Mouse (Mus musculus) inflammation-experienced regulatory T-cells, adult 16 weeks (primary cell): Measurements from ENCODE around the gene Epb41l5. TPM values are rescaled to one million over a fixed set of nuclear protein-coding genes. Genes with fewer than 3 reads are reported as not detected.

Source experiments
- polyA plus RNA-seq: library from polyadenylated mRNA; unstranded; fragments of 100-300 nt; shearing (Covaris generic); gene quantifications from one replicate; pipeline ENCODE4 v1.2.1, GENCODE M21; 2017

Gene Epb41l5
- polyA plus RNA-seq, result 1.8 TPM

GRCm38 (mm10) chr1:119648205-119649111, at the start of gene Epb41l5:
TSS of gene Epb41l5 (minus strand) at chr1:119649000.

GRCm38 (mm10) chr1:119525689-119526591, 122.9 kb downstream of the Epb41l5 start, which contains the start of gene Tmem185b:
TSS of gene Tmem185b (plus strand) at chr1:119526160.

DNA sequence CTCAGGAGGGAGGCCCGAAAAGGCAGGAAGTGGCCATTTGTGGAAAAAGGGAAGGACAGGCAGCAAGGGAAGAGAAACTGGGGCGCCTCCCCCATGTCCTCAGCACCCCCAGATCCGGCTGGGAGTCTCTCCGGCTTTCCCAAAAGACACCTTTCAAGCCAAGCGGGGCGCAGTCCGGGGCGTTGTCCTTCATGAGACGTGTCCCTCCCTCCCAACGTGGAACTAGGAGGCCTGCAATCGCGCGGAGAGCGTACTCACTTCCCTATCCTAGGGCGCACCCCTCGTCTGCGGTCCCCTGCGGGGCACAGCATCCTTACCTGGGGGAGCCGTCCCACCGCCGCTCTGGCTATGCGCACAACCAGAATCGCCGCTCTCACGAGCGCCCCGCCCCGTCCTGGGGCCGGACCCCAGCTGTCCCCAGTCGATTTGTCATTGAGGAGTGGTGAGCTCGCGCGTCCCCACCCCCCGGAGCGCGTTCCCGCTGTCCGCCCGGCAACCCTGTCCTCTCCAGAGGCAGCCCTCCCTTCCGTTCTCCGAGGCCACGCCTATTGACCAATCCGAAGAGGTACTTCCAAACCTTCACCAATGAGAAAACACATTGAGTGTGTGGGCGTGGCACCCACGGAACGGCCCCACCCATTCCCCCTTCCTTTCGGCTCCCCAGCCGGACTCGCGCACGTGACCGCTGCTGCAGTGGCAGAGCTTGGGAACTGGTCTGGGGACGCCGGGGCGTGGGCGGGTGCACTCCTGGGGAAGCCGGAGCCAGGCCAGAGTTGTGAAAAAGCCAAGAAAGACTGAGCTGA, 144.3 kb downstream of the Epb41l5 start, which contains the start of gene Ralb:
Ralb (minus strand) TSS at position 535 of the 803 bp plus-strand sequence.

Other genes with a start within 250 kb of the Epb41l5 start
- not detected for gene Inhbb, start 226.8 kb downstream of the Epb41l5 start, polyA plus RNA-seq
- 27.3 TPM for gene Ralb, start 144.2 kb downstream of the Epb41l5 start, polyA plus RNA-seq
- gene Tmem185b, start 122.8 kb downstream of the Epb41l5 start, polyA plus RNA-seq, result 33.1 TPM
- gene Ptpn4, start 188.6 kb upstream of the Epb41l5 start, polyA plus RNA-seq, result 12.0 TPM